13 mouse cellular contexts compared by ENCODE assay signal in genomic region chr11:75469261-75469660, GRCm38 (mm10). TPM values are rescaled to one million over a fixed set of nuclear protein-coding genes. Genes with fewer than 3 reads are reported as not detected.
"Had no signal": no experiment of that assay in that cellular context is flagged by ENCODE, and none has a peak within 500 bp of the region (broad histone marks: within the 10 kb centered on the region; RNA-seq: fewer than 3 reads in every experiment).

No protein-coding gene starts in this region.

- H3K4me1 ChIP-seq: hindbrain, embryonic 15.5 days had no signal

- H3K27me3 ChIP-seq: lung, embryonic 15.5 days had no signal

- DNase-seq: kidney, adult 11 months; left cerebral cortex, postnatal 4 days; lung, postnatal 14 days; right cerebral cortex, postnatal 14 days; thymus, postnatal 36 days had no signal

- H3K9me3 ChIP-seq: hindbrain, embryonic 15.5 days; lung, embryonic 15.5 days; midbrain, embryonic 12.5 days had no signal

- ATAC-seq: midbrain, embryonic 16.5 days had no signal

- H3K4me2 ChIP-seq: hindbrain, embryonic 15.5 days; midbrain, embryonic 12.5 days had no signal

- H3K9ac ChIP-seq: hindbrain, embryonic 15.5 days; lung, embryonic 15.5 days; midbrain, embryonic 12.5 days had no signal

- H3K4me3 ChIP-seq: hindbrain, embryonic 15.5 days; midbrain, embryonic 12.5 days had no signal

- H3K27ac ChIP-seq: hindbrain, embryonic 15.5 days; limb, embryonic 13.5 days; lung, embryonic 15.5 days; midbrain, embryonic 12.5 days had no signal

RNA-seq across cellular contexts. Expression of gene Serpinf2, which starts 29.9 kb away (rescaled TPM):
- total RNA-seq: left cerebral cortex, postnatal 10 days; megakaryocyte-erythroid progenitor cell, adult 5-6 weeks had no signal
- polyA plus RNA-seq: midbrain, embryonic 12.5 days; midbrain, embryonic 16.5 days; thymus, postnatal 0 days had no signal
